Mouse (Mus musculus) left cerebral cortex, postnatal 25 days (tissue): ENCODE results near the gene Wars. TPM values are rescaled to one million over a fixed set of nuclear protein-coding genes. Genes with fewer than 3 reads are reported as not detected.
A peak's percentile ranks its signal among the peaks of the same experiment; 100 is the strongest.

Experiments
- DNase-seq, 2 experiments: peaks; one replicate each; pipeline ENCODE4 v3.0.0; 2022; ENCODE audit warnings: low spot score in 2 of 2, mixed read lengths in 1 of 2
- intact Hi-C: fragments of 180-260 bp; cut with DNase I; formaldehyde crosslinking; loops from one replicate; pipeline ENCODE4 v1.15.1; 2025
- total RNA-seq, 2 experiments: library from RNA; stranded (reverse); gene quantifications; 2 replicates each; pipeline ENCODE4 v1.2.3; 2021

The Wars gene
- total RNA-seq, 2 experiments from 2014 or later, result 87.2 to 93.6 TPM

- intact Hi-C loops, result no loop called here
- DNase-seq, result no peak
Observed at GRCm38 (mm10) chr12:108912442-108912841, 18.5 kb upstream of the Wars start.

DNA sequence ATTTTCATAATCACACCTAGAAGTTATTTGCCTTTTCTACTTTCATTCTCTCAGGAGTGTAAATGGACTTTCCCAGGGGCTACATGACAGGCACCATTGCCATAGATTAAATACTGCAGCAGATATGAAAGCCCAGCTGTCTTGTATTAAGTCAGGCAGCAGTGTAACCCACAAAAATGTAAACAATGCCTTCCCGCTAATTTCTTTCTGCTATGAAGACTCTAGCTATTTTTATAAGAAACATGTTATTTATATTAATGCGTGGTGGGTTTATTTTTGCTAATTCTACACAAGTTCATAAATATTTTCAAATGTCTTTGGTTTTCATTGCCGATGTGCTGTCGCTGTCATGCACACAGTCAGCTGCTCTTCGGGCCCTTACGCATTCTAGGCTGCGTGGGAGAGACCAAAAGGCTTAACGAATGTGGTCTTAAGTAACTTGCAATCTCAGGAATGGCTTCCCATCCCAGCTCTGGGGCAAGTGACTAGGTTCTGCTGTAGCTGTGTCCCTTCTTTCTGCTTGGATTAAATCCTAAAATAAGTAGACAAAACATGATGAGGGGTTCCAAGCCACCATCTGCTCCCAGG, 16.0 kb upstream of the Wars start:
- intact Hi-C loops, result loop anchor here (10.0 kb wide), 2 partner anchors 705 to 1045 kb away; no protein-coding TSS in a partner anchor

GRCm38 (mm10) chr12:108906398-108906797, 12.4 kb upstream of the Wars start:
- intact Hi-C loops, result loop anchor here (10.0 kb wide), 2 partner anchors 708 to 1048 kb away; no protein-coding TSS in a partner anchor
- DNase-seq, result no peak

More for the DNA sequence above, 16.0 kb upstream of the Wars start:
- no peak for DNase-seq

DNA sequence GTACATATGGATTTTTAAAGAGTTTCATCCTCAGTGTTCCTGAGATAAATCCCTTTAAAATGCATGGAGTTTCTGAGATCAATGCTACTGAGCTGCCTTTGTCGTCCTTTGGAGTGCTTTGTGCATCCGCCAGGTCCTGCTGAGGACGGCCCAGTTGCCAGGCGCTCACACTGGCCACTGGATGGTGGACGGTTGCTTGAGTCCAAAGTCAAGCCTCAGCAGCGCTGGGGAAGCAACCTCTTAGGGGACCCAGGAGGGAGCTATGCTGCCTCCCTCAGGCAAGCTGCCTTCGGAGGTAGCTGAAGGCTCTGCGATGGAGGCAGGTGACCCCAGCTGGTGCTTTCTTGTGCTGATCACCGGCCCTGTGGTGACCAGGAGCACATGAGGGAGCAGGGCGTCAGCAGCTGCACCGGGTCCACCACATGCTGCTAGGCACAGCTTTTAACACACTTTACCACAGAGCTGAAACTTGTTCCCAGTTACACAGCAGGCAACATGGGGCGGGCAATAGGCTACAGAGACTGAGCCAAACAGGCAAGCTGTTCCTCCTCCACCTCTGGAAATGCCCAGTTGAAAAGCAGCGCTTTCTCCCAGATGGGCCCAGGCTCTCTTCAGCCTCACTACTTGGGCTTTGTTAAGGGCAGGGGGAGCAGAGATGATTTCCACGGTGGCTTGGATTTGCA, 11.8 kb upstream of the Wars start:
- no peak for DNase-seq
- intact Hi-C loops, result loop anchor here (10.0 kb wide), 2 partner anchors 709 to 1049 kb away; no protein-coding TSS in a partner anchor

DNA sequence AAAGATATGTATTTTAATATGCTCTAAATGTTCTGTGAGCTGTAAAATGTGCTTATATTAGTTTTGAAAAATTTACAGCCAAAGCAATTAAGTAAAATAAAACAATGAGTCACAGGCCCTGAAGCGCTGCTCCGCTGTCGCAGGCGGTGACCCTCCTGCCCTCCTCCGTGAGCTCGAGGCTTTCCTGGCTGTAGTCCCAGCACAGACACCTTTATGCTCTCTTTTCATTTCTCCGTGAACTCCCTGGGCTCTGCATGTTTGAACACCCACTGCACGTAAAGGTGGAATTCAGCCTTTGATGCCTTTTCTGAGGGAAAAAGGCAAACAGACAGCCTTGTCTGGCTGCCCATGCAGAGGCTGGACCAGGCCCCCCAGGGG, 10.3 kb upstream of the Wars start:
- DNase-seq, result no peak
- intact Hi-C loops, result loop anchor here (5.0 to 10.0 kb wide), 3 partner anchors 638 to 1051 kb away; no protein-coding TSS in a partner anchor

DNA sequence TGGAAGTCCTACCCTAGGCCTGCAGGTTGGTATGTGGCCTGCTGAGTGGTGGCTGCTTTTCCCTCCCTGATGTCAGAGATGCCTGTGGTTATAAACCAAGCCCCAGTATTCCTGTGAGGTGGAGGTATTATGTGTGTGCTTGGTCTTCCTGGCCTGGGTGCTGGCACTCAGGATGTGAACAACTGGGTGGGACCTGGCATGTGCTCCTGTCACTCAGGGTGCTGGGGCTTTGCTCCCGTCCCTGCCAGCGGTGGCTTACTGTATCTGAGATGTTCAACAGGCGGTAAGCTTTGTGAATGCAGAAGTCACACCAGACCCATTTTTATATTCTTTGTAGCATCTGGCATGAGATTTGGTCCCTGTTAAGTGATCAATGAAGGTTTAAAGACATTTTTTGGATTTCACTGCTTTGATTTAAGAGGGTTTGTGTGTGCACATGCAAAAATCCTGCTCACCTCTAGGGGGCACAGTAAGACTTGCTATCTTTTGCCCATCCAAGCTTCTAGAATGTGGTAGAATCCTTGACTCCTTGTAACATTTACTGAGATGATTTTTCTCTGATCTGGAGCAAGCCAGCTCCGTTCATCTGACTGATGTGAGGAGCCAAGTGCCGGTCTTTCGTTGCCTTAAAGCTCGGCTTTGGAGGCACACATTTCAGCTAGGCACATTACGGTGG, 9.8 kb upstream of the Wars start:
- DNase-seq, result peak; percentile 79 to 91
- intact Hi-C loops, result loop anchor here (1.0 to 10.0 kb wide), 6 partner anchors 490 to 1495 kb away; no protein-coding TSS in a partner anchor

GRCm38 (mm10) chr12:108902940-108903339, 9.0 kb upstream of the Wars start:
- intact Hi-C loops, result loop anchor here (1.0 to 10.0 kb wide), 6 partner anchors 490 to 1495 kb away; no protein-coding TSS in a partner anchor
- DNase-seq, result peak; percentile 77 to 90

DNA sequence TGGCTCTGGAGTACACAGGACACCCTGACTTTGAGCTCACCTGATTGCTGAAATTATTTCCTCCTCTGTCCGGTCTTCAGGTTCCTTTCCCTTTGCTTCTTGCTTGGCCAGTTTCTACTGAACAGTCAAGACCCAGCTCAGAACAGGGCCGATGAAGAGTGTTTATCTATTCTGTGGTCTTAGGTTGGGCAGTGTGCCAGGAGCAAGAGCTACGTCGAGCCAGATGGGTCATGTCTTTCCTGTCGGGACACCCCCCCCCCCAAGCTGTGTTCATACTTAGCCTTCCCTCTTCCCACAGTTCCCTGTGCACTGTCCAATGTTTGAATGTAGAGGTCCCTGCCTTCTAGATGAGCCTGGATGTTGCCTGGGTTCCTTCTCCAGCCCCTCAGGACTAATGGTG, 7.4 kb upstream of the Wars start:
- intact Hi-C loops, result loop anchor here (5.0 to 10.0 kb wide), 3 partner anchors 641 to 1053 kb away; no protein-coding TSS in a partner anchor
- DNase-seq, result no peak

DNA sequence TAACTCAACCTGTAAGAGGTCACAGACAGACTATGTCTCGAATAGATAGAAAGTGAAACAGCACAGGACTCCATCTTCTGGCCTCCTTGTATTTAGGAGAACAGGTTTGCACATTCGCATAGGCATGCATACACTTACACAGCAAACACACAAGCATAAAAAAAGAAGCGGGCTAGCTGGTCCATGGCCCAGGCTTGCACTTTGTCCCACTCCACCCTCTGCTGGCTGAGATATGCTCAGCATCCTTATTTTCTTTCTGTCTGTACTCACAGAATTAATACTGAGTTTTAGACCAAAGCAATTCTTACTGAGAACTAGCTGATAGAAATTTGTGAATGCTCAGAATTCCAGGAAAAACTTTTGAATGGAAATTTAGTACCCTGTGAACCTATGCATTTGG, 2.0 kb upstream of the Wars start:
- DNase-seq, result no peak
- intact Hi-C loops, result no loop called here

GRCm38 (mm10) chr12:108894432-108894816, 450 bp upstream of the Wars start:
- DNase-seq, result no peak
- intact Hi-C loops, result no loop called here

- intact Hi-C loops, result no loop called here
- DNase-seq, result no peak
Observed at GRCm38 (mm10) chr12:108892989-108893714, 822 bp downstream of the Wars start, which contains the start of gene Wdr25. Gene Wdr25 (plus strand): TSS chr12:108893631.

- no peak for DNase-seq
- intact Hi-C loops, result no loop called here
Observed at GRCm38 (mm10) chr12:108888632-108889031, 5.3 kb downstream of the Wars start.

DNA sequence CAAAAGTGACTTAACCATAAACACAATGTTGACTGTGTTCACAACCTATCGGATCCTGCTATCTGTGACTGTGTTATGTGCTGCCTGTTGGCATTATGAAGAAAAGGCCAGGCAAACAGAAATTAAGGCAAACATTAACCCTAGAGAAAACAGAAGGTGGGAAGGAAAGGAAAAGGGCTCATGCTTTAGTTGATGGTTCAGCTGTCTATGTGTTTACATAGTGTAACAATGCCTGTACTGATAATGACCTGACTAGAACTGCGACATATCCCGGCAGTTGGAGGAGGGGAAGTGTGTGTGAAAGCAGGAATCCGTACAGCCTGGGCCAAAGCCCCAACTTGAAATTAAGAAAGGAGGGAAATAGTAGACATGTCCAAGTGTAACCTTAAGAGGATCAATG, 6.9 kb downstream of the Wars start:
- no peak for DNase-seq
- intact Hi-C loops, result no loop called here

GRCm38 (mm10) chr12:108885906-108886305, 8.1 kb downstream of the Wars start:
- intact Hi-C loops, result no loop called here
- DNase-seq, result no peak

GRCm38 (mm10) chr12:108882776-108883175, 11.2 kb downstream of the Wars start:
- intact Hi-C loops, result no loop called here

DNA sequence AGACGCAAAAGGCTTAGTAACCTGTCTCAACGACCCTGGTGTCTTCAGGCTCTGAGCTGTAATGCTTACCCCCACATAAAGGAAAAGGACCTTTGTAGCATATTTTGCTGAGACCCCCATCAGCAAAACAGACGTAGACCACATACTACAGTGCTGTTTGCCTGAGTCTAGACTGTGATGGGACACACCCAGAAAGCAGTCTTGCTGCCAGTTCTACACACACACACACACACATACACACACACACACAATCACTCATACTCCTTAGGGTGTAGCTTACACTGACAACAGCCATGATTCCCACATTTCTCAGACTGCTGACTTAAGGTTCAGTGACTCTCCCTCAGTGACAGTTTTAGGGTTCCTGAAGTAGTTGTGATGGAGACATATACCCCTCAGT, 12.8 kb downstream of the Wars start:
- DNase-seq, result no peak
- intact Hi-C loops, result no loop called here

More at GRCm38 (mm10) chr12:108882776-108883175, 11.2 kb downstream of the Wars start:
- no peak for DNase-seq

DNA sequence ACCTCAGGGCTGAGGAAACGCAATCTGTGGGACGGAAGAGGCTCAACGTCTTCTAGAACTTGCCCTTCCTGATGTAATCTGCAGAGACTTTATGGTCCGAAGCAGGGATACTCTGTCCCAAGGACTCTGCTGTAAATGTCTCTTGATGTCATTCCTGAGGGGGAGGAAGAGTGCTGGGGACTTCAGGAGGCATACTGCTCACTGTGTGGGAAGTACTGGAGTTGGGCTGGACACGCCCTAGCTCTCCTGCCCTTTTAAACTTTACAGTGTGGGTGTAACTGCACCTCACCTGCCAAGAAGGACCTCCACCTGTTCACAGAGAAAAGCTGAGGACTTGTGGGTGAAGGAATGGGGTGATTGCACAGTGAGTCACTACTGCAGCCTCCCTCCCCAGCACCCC, 13.4 kb downstream of the Wars start:
- intact Hi-C loops, result no loop called here
- DNase-seq, result no peak

GRCm38 (mm10) chr12:108879138-108879537, 14.8 kb downstream of the Wars start:
- DNase-seq, result no peak
- intact Hi-C loops, result no loop called here

- DNase-seq, result no peak
- intact Hi-C loops, result no loop called here
Observed at GRCm38 (mm10) chr12:108873122-108873521, 20.9 kb downstream of the Wars start.

- intact Hi-C loops, result no loop called here
- no peak for DNase-seq
Observed at GRCm38 (mm10) chr12:108869575-108869974, 24.4 kb downstream of the Wars start.
